8 mouse cellular contexts compared by ENCODE assay signal in the genomic region with DNA sequence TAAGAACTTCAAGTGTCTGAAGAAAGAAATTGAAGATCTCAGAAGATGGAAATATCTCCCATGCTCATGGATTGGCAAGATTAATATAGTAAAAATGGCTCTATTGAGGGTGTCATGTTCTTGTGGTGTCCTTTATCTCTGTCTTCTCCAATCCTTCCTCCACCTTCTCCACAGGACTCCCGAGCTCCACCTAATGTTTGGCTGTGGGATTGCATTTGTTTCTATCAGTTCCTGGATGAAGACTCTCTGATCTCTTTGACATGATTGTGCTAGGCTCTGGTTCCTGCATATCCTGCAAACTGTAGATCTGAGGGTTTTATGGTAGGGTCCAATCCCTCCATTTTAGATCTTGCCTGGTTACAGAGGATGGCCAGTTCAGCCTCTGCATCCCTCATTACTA. TPM values are rescaled to one million over a fixed set of nuclear protein-coding genes. Genes with fewer than 3 reads are reported as not detected.
DNase-seq lines count a peak whose midpoint lies in the region; ATAC-seq lines count a peak whose summit lies in the region.
"Not testable (repeated sequence)": the region's sequence is repeated elsewhere in the genome, so short reads cannot be mapped to it uniquely, and the experiment has no call there.

No protein-coding gene starts in this region.

- H3K4me3 ChIP-seq in liver, embryonic 13.5 days (replicated peaks); neural tube, embryonic 11.5 days (ENCODE audit: low read depth, low read length): not testable (repeated sequence)

- DNase-seq in A20 (ENCODE audit: low read depth, low spot score) (peak; percentile 52), adipocyte (ENCODE audit: low spot score) (peak; percentile 46)
- DNase-seq in cerebellum, adult 9-10 months, result peak; percentile 20
- peak; percentile 6 for DNase-seq in heart, adult 8-10 months (ENCODE audit: low spot score)
- peak; percentile 13 for DNase-seq in kidney, postnatal 14 days
- peak; percentile 26 for DNase-seq in liver, embryonic 13.5 days
- DNase-seq in neural tube, embryonic 11.5 days (ENCODE audit: low spot score), result peak; percentile 13
- DNase-seq in thymus, postnatal 10 days (ENCODE audit: low spot score in 2 of 2), result peak; percentile 38 to 59

- not testable (repeated sequence) for H3K4me2 ChIP-seq in liver, embryonic 13.5 days; neural tube, embryonic 11.5 days (ENCODE audit: low read depth)

- H3K36me3 ChIP-seq in liver, embryonic 13.5 days; neural tube, embryonic 11.5 days (ENCODE audit: control insufficient read depth, insufficient read depth, low read length): not testable (repeated sequence)

- 4% methylated on average over 1 of the region's 1 CpGs for WGBS in liver, embryonic 13.5 days (ENCODE audit: insufficient replicate concordance)
- WGBS in neural tube, embryonic 11.5 days, result 5% methylated on average over 1 of the region's 1 CpGs

- H3K4me1 ChIP-seq in liver, embryonic 13.5 days (replicated peaks); neural tube, embryonic 11.5 days (ENCODE audit: control insufficient read depth, insufficient read depth, low read length): not testable (repeated sequence)

- not testable (repeated sequence) for H3K9ac ChIP-seq in liver, embryonic 13.5 days; neural tube, embryonic 11.5 days (ENCODE audit: low read length)

- H3K27ac ChIP-seq in liver, embryonic 13.5 days; neural tube, embryonic 11.5 days (ENCODE audit: low read depth, low read length): not testable (repeated sequence)

- not testable (repeated sequence) for H3K27me3 ChIP-seq in liver, embryonic 13.5 days; neural tube, embryonic 11.5 days (ENCODE audit: control insufficient read depth, insufficient read depth, low read length)

- ATAC-seq in liver, embryonic 13.5 days (ENCODE audit: low read depth); neural tube, embryonic 11.5 days (ENCODE audit: insufficient read depth, low FRiP score, low TSS enrichment): not testable (repeated sequence)

- not testable (repeated sequence) for H3K9me3 ChIP-seq in liver, embryonic 13.5 days (replicated peaks); neural tube, embryonic 11.5 days (ENCODE audit: control insufficient read depth, low read length)

RNA-seq across cellular contexts. Expression of a gene that starts 34.8 kb away (rescaled TPM):
- total RNA-seq in heart, adult 8-10 months (2022), result 10 to 100 TPM; 14.7 to 16.8 (median 16.0) TPM
- 26.5 and 28.1 TPM in 2 replicates for polyA plus RNA-seq in liver, embryonic 13.5 days (2015; fragmentation: Nextera tagmentation; extraction: Ambion mirVana)
- polyA plus RNA-seq in neural tube, embryonic 11.5 days (2014; fragmentation: Nextera tagmentation; extraction: Ambion mirVana), result 60.6 and 65.6 TPM in 2 replicates
